Mouse (Mus musculus) heart, postnatal 36 days (tissue): ENCODE measurements around the gene Bckdk. TPM values are rescaled to one million over a fixed set of nuclear protein-coding genes. Genes with fewer than 3 reads are reported as not detected.

Source experiments
- total RNA-seq, 2 experiments: library from RNA; stranded (reverse); gene quantifications; 2 replicates each; pipeline ENCODE4 v1.2.3; 2021

Gene Bckdk
- total RNA-seq, 2 experiments from 2014 or later = 113 to 120 TPM

Other genes with a start within 250 kb of the Bckdk start
- 10 to 100 TPM; 34.6 to 35.8 TPM for gene Bcl7c, start 195.1 kb upstream of the Bckdk start, total RNA-seq
- 1 to 10 TPM; 7.7 to 9.4 TPM for gene Ctf1, start 191.3 kb upstream of the Bckdk start, total RNA-seq
- not detected for gene Ctf2, start 171.9 kb upstream of the Bckdk start, total RNA-seq
- gene Fbxl19, start 159.5 kb upstream of the Bckdk start, total RNA-seq = 1 to 10 TPM; 3.2 to 3.3 TPM
- gene Orai3, start 134.3 kb upstream of the Bckdk start, total RNA-seq = 10 to 100 TPM; 22.1 to 22.6 TPM
- 10 to 100 TPM; 22.2 to 24.0 TPM for gene Setd1a, start 127.4 kb upstream of the Bckdk start, total RNA-seq
- gene Gm49388, start 118.5 kb upstream of the Bckdk start, total RNA-seq = 1 to 10 TPM; 3.3 to 3.9 TPM
- gene Hsd3b7, start 103.5 kb upstream of the Bckdk start, total RNA-seq = 10 to 100 TPM; 12.6 to 13.1 TPM
- 10 to 100 TPM; 63.2 to 72.7 TPM for gene Stx4a, start 79.8 kb upstream of the Bckdk start, total RNA-seq
- 1 to 10 TPM in 1 of 2 experiments, under 1 TPM in 1; 0.53 to 1.1 TPM for gene Stx1b, start 79.5 kb upstream of the Bckdk start, total RNA-seq
- gene Zfp646, start 27.9 kb upstream of the Bckdk start, total RNA-seq = 10 to 100 TPM; 17.2 to 19.3 TPM
- 1 to 10 TPM; 3.9 to 4.3 TPM for gene Zfp668, start 27.3 kb upstream of the Bckdk start, total RNA-seq
- 1 to 10 TPM in 1 of 2 experiments, under 1 TPM in 1; 0.81 to 1.1 TPM for gene Prss53, start 13.1 kb upstream of the Bckdk start, total RNA-seq
- gene Gm21974, start 8.6 kb upstream of the Bckdk start, total RNA-seq = not detected
- 10 to 100 TPM; 22.1 to 22.6 TPM for gene Vkorc1, start 8.5 kb upstream of the Bckdk start, total RNA-seq
- gene Kat8, start 8.4 kb downstream of the Bckdk start, total RNA-seq = 10 to 100 TPM; 13.8 to 16.1 TPM
- gene Prss8, start 26.0 kb downstream of the Bckdk start, total RNA-seq = not detected
- 1 to 10 TPM; 7.9 to 8.1 TPM for gene Prss36, start 42.6 kb downstream of the Bckdk start, total RNA-seq
- gene Fus, start 63.4 kb downstream of the Bckdk start, total RNA-seq = 100 to 1,000 TPM; 154 to 216 TPM
- gene Pycard, start 89.8 kb downstream of the Bckdk start, total RNA-seq = 1 to 10 TPM; 7.7 to 9.8 TPM
- gene Trim72, start 99.9 kb downstream of the Bckdk start, total RNA-seq = 100 to 1,000 TPM; 286 to 346 TPM
- gene Itgam, start 158.6 kb downstream of the Bckdk start, total RNA-seq = 1 to 10 TPM; 7.1 to 7.3 TPM
- not detected for gene Gm49368, start 158.6 kb downstream of the Bckdk start, total RNA-seq
- gene Itgax, start 225.5 kb downstream of the Bckdk start, total RNA-seq = under 1 TPM; 0.11 to 0.39 TPM